Mouse (Mus musculus) fat pad, adult 2 months (tissue): ENCODE results near the gene Creb5.

ENCODE experiments used
- DNase-seq: peaks from one replicate; pipeline ENCODE4 v3.0.0-alpha.2; 2011; ENCODE audit warnings: low read depth, low spot score; ENCODE audit errors: extremely low read depth

The Creb5 gene

DNA sequence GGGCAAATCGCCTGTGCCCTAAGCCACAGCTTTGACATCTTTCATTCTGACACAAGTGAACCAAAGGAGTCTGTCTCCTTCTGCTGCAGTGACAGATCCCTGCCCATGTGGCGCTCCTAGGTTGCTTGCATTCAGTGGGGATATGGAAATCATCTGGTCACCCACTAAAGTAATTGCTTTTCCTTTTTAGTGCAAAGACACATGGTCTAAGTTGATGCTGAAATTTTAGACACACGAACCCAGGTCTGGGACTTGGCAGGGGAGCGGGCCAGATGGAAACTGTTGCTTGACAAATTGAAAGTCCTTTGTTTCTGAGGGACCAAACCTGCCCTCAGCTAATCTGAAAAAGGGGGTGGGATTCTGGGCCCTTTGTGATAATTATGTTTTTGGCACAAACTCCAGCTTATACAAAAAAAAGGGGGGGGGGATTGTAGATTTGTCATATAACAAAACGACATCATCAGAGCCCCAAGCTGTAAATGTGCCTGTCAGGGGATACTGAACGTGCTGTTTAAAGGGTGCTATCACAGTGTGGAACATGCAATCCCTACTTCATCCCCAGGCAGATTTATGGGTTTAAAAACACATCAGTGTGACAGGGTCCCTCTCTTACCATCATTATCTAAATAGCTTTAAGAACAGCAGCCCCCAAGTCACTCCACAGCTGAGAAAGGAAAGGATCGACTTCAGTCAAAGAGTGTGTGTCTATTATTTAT, 401.9 kb downstream of the Creb5 start:
- DNase-seq = no peak

DNA sequence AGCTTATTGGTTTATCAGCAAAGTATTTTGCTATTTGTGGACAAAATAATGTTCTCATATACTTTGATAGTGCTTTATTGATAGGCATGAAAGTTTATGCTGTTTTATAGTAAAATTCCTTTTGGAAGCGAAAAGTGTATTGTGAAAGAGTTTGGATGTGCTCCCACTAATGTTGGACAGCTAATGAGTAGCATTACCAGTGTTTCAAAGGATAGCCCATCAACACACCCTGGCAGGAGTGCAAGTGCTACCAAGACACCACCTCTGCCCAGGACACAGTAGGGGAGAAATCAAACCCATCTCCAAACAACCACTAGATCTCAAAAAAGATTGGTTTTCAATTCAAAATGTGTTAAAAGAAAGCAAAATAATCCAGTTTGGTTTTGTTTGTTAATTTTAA, 403.9 kb downstream of the Creb5 start:
- DNase-seq = no peak

DNA sequence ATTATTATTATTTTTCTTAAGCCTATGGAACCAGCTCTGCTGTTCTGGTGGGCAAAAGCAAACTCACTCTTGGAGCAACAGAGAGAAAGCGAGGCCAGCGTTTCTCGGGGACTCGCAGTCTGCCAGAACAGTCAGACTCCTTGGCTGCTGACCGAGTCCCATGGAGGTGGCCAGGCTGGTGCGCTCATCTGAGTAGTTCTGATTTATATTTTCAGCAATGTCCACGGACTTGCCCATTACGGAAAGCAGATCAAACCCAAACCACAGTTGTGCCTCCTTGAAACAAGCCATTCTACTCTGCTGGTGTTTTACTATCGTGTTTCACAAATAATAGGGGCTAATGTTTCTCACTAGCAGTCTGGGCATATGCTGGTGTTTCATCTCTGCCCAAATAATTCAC, 408.1 kb downstream of the Creb5 start:
- DNase-seq = no peak

DNA sequence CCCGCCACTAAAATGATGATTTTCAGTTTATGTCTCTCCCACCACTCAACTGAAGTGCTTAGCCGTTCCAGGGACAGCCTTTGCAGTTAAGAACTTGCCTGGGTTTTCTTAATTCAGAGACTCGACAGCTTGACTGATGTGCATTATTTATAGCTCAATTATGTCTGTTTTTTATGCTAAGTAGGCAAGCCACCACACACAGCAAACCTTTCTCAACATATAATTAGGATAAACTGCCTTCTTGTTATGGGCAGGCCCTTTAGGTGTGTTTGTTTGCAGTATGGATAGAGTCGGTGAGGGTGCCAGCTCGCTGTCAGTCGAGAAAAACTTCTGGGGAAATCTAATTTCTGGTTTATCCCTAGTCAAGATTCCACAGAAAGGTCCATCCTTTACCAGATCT, 409.4 kb downstream of the Creb5 start:
- DNase-seq = no peak

DNA sequence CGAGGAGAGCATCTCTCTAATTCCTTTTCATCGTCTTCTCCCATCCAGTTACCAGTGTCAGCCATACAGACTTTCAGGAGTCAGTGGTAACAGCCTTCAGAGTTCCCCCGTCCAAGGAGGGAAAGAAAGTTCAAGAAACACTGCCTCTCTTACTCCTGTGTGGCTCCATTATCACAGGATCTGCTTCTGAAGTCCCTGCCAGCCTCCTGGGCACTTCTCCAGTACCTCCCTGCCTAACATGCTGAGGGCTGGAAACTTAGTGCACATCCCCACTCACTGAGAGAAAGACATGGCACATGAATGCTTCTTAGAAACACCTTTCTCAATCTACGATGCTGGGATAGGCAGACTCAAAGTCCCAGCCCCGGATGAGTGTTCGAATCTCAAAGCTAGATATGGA, 409.9 kb downstream of the Creb5 start:
- no peak for DNase-seq

DNA sequence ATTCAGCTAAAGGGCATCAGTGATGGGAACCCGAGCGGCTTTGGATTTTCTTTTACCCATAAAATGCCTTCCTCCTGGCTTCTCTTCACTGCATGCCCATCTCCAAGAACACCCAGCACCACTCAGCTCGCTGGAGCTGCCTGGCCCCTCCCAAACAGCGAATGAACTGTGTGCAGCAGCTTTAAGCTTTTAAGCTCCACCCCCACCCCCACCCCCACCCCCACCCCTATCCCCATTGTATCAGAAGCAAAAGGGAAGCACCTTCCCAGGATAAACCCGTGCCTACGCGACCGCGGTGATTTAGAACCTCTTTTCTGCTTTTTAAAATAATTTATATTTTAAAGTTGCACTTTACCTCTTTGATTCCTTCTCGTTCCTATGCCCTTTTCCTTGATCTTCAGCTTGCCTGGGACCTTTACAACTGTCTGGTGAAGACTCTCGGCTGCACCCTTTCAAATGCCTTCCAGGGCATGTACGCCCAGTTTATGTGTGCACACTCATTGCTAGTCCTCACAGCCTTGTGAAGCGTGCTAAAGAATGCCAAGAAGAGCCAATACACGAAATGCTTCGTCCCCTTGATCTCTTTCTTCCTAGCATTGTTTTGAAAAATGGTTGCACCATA, 411.2 kb downstream of the Creb5 start:
- no peak for DNase-seq

DNA sequence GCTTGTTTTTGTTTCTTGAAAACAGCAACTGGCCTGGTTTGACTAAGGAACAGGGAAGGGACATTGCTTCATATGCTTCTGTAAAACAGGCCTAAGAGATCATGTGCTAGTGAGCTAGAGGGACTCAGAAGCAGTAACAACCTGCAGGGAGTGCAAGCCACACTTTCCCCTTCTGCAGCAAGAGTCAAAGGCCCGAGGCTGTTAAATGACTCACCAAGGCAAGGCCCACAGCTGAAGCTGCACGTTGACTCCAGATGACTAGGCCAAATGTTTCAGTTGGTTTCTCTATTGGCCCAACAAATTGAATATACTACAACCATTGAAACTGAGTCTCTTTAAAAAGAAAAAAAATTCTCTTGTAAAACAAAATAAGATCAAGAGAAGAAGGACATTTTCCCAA, 417.4 kb downstream of the Creb5 start:
- no peak for DNase-seq

DNA sequence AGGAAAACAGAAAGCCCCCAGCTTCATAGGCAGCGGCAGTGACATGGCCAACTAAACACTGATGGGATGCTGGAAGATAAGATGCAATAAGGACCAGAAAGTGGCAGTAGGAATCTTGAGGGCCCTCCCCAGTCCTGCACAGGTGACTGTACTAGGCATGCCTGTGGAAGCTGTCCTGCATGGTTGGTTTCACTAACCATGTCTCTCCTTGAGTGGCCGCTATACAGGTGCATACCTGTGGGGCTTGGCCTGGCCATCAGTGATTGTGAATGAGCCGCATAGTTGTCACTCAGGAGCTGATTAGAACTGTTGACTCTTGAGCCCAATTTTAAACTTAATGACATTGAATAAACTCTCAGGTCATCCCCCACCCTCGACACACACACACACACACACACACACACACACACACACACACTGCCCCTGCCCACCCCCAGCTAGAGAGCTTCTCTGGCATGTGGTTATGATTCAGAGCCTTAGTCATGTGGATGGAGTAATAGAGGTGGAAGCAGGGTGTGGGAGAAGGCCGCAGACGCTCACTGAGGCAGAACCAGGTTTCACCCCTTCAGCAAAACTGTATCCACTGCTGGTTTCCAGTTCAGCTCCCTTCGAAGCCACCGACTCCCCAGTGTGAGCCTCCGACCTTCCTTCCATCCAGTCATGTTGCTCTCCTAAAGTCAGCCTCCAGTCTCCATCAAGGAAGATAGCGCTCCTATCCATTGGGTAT, 419.7 kb downstream of the Creb5 start:
- no peak for DNase-seq

DNA sequence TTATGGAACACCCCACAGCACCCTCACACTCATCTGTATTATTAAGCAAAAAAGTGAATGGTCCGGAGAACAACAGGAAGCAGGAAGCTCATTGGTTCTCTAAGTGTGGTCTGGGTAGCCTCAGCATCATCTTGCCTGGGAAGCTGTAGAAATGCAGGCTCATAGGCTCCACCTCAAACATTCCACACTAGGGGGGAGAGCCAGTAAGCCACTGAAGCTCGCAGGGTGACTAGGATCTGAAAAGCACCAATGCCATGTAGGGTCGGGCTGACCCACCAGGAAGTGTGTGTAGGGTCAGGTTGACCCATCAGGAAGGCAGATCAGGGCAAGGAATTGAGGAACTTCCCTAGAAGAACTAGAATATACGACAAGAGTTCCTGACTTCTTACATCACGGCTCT, 420.7 kb downstream of the Creb5 start:
- no peak for DNase-seq

DNA sequence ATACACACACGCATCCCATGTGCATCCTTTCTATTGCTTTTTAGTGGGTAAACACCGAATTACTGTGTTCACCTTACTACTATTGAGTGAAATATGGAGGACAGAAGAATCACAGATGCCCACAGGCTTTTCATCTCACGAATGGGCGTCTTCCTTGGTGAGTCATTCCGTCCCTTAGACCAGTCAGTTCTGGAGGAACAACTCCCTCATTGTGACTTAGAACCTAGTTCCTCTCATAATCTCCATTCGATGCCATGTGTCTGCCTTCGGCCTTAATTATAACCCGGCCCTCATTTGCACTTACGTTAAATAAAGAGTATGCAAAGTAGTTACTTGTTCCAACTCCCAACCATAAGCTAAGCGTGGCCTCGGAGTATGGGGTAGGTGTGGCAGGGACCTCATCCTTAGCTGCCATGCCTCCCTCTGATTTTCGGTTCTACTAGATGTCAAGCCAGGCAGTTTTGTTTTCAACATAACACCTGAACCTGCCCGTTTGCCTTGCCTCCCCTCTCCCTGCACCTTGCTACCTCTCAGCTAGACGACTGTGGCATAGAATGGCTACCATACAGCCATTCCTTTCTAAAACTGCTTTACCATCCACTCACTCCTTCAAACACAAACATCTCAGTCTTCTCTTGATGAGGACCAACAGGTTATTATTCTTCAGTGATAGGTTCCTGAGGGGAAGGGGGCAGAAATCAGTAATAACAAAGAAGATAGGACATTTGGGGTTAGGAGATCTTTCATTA, 422.8 kb downstream of the Creb5 start:
- DNase-seq = no peak

DNA sequence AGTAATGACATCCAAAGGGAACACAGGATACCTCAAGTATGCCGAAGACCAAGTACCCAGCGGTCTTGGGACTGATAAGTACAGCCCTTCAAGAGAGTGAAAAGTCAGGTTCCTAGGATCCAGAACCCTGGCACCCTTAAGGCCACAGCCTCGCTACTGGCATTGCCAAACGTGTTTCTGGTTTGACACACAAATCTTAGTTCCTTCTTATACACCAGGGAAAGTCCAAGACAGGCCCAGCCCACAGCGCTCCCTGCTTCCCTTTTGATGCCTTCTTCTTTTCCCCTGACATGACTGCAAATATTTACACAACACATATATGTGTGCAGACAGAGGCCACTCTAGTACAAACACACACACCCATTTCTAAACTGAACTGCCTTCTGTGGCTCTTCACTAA, 423.5 kb downstream of the Creb5 start:
- DNase-seq = no peak

DNA sequence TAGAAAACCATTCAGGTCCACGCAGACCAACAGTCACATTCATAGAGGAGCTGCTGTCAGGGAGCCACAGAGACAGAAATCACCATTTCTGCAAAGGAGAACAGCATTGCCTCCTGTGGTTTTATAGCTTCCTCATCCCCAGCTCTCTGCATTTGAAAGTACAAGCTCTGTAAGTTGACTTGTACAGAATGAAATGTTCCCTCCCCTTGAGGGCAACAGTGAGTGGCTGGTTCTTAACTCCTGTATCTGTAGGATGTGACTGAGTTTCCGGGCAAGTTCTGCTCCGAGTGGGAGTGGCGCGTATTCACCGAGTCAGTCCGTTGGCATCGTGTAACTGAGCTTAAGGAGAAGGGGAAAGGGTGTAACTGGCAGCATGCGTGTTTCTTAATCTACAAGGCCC, 426.1 kb downstream of the Creb5 start:
- no peak for DNase-seq

DNA sequence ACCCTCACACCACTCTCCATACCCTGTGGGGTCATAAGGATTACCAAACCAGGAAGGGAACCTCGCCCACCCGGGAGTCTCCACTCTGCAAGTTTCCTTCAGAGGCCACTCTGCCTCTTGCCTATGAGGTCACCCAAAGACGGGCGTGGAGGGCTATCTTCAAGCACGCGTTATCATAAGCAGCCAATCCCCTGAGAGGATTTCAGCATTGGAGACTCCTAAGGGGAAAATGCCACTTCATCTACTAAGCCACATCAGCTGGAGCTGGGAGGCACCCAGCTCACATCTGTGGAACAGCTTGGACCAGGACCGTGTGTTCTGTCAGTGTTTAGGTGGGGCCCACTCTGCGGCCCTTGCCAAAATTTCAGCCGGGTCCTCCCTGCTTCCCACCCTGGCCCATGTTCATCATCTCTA, 427.8 kb downstream of the Creb5 start:
- no peak for DNase-seq

DNA sequence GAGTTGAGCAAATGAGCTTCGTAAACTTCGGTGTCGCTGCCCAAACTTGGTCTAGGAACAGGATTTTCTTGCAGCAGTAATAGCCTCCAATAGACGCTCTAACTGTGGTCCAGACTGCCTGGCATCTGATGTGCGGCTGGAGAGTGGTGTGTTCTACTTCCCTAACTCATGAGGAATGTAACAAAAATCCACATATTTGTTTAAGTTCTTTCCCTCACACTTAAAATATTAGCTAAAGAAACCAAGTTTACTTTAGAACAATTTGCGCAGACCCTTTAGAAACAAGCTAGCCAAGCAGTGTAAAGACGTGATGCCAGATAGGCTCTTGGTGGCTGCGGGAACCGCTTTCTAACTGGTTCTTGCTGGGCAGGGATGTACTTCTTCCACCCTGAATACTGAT, 428.9 kb downstream of the Creb5 start:
- DNase-seq = no peak

DNA sequence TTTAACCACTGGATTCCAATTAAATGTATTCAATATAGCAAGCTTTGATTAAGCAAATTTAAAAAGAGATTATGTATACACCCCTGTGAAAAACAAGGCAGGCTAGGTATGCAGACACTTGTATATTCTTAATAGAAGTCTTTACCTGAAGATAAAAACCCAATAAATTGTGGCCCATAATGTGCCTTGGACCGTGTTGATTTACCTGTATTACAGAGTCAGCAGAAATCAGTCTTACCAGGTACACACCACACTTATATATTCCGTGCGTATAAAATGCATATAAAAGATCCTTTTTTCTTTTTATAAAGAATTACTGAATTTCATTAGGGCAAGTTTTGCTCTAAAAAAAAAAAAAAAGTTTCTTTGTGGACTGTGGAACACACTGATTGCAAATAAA, 432.9 kb downstream of the Creb5 start:
- DNase-seq = no peak

DNA sequence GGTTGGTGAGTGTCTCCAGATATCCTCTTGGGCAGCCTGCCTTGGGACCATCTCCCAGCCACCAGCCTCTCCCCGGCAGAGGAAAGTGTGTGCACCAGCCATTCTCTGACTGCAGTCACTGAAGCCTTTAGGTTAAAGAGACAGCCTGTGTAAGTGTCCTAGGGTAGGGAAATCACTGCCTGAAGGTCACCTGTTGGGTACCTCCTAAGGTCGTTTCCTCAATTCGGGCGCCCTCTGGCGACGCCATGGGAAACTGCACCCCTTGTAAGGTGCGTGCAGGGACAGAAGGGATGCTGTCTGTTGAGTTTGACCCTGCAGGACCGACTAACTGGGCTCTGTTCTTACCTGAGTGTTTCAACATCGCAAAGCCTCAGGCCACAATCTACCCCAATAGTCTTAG, 434.5 kb downstream of the Creb5 start:
- DNase-seq = no peak

DNA sequence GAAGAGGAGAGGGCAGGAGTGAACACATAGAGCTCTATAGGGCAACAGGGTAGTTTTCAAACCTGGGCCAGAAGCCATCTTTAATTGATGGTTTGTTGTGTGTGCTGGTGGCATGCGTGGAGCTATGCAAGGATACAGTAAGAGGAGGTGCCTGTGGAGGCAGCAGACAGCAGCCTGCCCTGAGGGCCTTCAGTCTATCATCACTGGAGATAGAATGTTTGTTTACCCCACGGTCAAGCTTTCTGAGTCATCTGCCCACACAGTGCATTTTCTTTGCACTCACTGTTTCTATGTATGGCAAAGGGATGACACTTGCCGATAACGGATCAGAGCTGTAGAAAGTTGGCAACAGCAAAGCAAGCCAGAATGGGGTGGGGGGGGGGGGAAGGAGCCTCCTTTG, 435.6 kb downstream of the Creb5 start:
- DNase-seq = no peak

DNA sequence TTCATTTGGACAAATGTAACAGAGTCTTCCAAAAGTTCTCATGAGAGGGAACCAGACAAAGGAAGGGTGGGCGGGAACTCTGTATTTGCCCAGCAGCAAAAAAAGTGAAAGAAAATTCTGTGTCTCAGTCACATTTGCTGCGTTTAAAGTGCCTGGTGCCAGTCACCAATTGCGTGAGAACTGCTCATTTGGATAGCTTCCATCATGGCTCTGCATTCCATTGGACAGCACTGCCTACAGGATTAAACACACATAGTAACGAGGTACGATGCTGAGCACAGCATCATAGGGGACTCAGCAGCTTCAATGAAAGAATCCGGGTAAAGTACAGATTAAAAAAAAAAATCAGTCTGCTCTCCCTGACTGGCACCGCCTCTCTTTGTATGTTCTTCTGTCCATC, 443.4 kb downstream of the Creb5 start:
- DNase-seq = no peak

DNA sequence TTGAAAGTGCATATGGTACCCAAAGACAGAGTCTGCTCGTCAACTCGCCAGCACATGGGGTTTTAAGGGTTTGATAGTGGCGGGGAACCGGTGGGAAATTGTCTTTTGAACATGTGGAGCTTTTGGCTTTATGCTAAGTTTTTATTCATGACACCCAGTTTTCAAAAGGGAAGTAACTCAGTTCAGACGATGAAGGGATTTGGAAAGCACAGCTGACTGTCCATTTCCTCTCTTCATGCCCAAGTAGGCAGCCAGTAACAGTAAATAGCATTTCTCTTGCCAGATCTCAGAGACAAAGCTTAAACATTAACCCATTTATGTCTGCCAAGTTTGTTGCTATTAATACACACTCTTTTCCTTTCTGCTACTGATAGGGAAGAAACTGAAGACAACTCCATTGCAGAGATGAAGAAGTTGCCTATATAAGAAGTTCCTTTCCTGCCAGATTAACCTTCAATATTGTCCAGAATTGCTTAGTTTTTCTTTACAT, 444.0 kb downstream of the Creb5 start:
- DNase-seq = no peak

DNA sequence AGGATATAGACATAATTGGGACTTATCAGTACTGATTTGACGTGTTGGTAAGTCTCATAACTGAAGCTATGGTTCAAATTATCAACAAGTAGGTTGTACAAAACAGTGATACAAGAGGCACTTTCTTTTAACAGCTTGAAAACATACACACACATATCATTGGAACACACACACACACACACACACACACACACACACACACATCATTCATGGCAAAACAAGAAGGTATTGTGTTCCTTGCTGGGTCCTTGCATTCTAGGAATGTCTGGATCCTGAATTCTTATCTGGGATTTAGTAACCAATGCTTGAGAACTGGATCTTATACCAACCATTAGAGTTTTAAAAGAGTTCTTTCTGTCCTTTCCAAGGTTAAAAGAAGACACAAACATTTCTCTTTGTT, 446.5 kb downstream of the Creb5 start:
- DNase-seq = no peak

DNA sequence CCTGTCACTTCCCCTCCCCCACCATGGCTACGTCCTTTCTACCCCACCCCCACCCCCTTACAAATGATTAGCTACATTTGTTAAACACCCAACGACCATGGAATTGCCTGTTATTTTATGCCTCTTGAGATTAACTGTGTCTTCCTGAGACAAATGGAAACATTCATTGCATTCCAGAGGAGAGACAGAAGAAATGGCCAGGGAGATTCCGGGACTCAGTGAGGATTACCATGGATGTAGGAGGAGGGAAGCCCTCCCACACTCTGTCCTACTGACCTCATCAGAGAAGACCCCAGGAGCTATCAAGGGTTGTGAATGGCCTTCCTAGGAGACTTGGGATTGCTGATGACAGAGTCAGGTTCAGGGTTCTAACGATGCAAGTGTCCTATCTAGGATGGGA, 446.9 kb downstream of the Creb5 start:
- no peak for DNase-seq

DNA sequence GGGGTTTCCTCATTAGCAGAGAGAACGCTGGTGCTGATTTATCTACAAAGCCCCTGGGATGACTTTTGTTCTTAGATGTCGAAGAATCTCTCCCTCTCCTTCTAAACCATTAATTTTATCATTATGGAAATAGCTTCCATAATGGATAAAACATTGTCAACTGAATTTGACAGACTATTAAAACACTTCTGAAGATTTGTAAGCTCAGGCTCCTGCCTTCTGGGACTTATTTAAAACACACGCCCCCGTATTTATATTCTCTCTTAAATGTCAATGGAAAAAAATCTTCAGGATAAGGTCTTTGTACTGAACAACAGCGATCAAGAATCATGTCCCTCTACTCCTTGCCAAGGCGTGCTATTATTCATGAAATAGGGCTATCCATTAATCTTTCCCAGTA, 448.6 kb downstream of the Creb5 start:
- DNase-seq = no peak
